Mouse (Mus musculus) stomach, postnatal 0 days (tissue): Measurements from ENCODE around the gene Auts2. TPM values are rescaled to one million over a fixed set of nuclear protein-coding genes. Genes with fewer than 3 reads are reported as not detected.

ENCODE experiments used
- ATAC-seq: fragments of 200-750 bp; cut with Nextera tagmentation; 2 replicates; pipeline ENCODE4 v1.8.0; 2017; ENCODE audit not compliant: low FRiP score, low TSS enrichment
- DNase-seq: peaks from one replicate; pipeline ENCODE4 v3.0.0-alpha.2; 2016; ENCODE audit warnings: low spot score
- H3K27ac ChIP-seq: fragments of 300-500 bp; sonication (generic); replicated peaks from 2 replicates; pipeline ENCODE4 v1.5.1; 2014; ENCODE audit warnings: mild to moderate bottlenecking, control low read depth
- H3K27me3 ChIP-seq: fragments of 300-500 bp; sonication (generic); 2 replicates; pipeline ENCODE4 v1.6.1; 2014; ENCODE audit warnings: low read length; ENCODE audit not compliant: control insufficient read depth, insufficient read depth
- H3K36me3 ChIP-seq: fragments of 300-500 bp; sonication (generic); 2 replicates; pipeline ENCODE4 v1.6.1; 2014; ENCODE audit warnings: low read length, mixed read lengths; ENCODE audit not compliant: control insufficient read depth, insufficient read depth
- H3K4me1 ChIP-seq: fragments of 300-500 bp; sonication (generic); replicated peaks from 2 replicates; pipeline ENCODE4 v1.6.1; 2014; ENCODE audit warnings: antibody characterized with exemption; ENCODE audit not compliant: control insufficient read depth, insufficient read depth
- H3K4me2 ChIP-seq: fragments of 300-500 bp; sonication (generic); replicated peaks from 2 replicates; pipeline ENCODE4 v1.6.1; 2014; ENCODE audit warnings: low read depth, mild to moderate bottlenecking, control low read depth, moderate library complexity
- H3K4me3 ChIP-seq: fragments of 300-500 bp; sonication (generic); 2 replicates; pipeline ENCODE4 v1.5.1; 2014; ENCODE audit warnings: low read depth, low read length, control low read depth
- H3K9ac ChIP-seq: fragments of 300-500 bp; sonication (generic); 2 replicates; pipeline ENCODE4 v1.6.1; 2014; ENCODE audit warnings: mild to moderate bottlenecking, low read length, control low read depth, mixed read lengths
- H3K9me3 ChIP-seq: fragments of 300-500 bp; sonication (generic); 2 replicates; pipeline ENCODE4 v1.6.1; 2016; ENCODE audit warnings: low read length; ENCODE audit not compliant: control insufficient read depth
- CTCF ChIP-seq: IDR thresholded peaks from 2 replicates; pipeline ENCODE4 v1.5.1; 2016; ENCODE audit warnings: antibody characterized with exemption, low read depth, mild to moderate bottlenecking, moderate library complexity
- EP300 ChIP-seq: optimal IDR thresholded peaks from 2 replicates; pipeline ENCODE3; 2016; ENCODE audit warnings: antibody characterized with exemption
- WGBS: fragments of 180-500 bp; shearing (Covaris S2); extraction: QIAGEN DNeasy Blood & Tissue Kit; methylation state at CpG from one replicate; pipeline ENCODE4 v1.1.7; 2014; 5-methylcytosine and 5-hydroxymethylcytosine counted together
- polyA plus RNA-seq: library from polyadenylated mRNA; unstranded; fragments of >200 nt; fragmentation: Nextera tagmentation; extraction: Ambion mirVana; gene quantifications from 2 replicates; pipeline ENCODE4 v1.2.1, GENCODE M21; 2015

Auts2 gene
- polyA plus RNA-seq, 1 experiment from 2014 or later: 7.3 TPM

DNA sequence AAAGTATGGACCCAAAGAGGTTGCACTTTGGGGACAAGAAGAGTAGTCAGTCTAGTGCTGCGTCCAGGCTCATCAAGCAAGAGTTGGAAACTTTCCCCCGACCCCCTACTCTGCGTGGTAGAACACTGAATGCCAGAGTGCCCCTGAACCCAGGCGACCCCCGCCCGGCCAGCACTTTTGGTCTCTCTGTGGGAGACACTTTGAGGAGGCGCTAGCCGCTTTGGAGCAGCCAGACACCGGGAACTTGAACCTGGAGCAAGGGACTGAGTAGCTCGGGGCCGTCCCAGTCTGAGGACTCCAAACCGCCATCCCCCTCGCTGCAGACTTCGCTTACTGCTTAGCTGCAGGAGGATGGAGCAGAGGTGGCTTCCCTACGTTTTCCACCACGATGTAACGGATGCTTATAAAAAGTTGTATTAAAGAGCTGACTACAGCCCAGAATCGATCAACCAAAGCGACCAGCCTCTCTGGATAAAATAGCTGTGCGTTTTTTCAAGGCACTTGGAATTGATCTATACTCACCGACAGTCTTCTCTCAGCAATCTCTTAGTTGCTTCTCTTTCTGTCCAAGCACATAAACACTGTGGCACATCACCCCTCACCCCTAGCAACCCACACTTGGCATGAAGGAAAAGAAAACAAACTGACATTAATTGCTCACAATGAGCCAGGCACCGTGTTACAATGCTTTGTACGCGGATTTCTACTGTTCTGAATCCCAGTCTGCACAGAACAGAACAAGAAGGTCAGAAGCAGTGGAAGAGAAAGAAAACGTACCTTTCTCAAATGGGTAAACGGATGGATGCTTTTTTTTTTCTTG lies 1.2 kb upstream of the Auts2 start:
- Histone ChIP-seq H3K27me3 (no peaks in the 10 kb centered on the region), H3K9me3 (no peaks in the 10 kb centered on the region), H3K27ac (no peak overlapping the region), H3K4me2 (peak overlapping the region; percentile 94), H3K4me1 (no peaks in the 10 kb centered on the region; the same call in 1 of the 2 replicates), H3K4me3 (peak overlapping the region; percentile 71), H3K9ac (peak overlapping the region; percentile 74; the same call in 1 of the 2 replicates), H3K36me3 (no peaks in the 10 kb centered on the region)
- ATAC-seq: no peak
- DNase-seq: no peak
- 10% methylated on average over 26 of the region's 26 CpGs for WGBS
- TF ChIP-seq CTCF (no peak), EP300 (no peak)

DNA sequence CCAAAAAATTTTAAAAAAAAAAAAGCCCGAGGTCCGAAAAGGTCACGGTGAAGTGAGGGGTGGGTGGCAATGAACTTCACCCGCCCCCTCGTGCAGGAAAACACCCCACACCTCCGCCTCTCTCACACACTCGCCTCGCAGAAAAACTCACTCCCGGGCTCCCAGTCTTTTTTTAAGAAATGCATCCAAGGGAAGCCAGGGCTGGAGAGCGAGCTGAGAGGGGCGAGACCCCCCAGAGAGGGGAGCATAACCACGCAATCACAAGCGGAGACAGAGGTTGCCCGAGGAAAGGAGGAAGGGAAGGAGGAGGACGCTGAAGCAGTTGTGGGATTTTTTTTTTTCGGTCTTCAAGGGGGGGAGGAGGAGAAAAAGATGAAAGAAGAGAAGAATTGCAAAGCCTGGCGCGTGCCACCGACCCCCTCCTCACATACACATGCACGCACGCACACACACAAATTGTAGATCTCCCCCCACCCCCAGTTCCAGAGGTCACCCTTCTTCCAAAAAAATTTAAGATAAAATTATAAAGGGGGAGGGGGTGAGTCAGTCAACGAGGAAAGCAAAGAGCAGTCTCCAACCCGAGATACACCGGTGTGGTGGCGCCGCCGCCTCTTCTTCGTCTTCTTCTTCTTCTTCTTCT lies 643 bp downstream of the Auts2 start:
- under 1% methylated on average over 28 of the region's 28 CpGs for WGBS

DNA sequence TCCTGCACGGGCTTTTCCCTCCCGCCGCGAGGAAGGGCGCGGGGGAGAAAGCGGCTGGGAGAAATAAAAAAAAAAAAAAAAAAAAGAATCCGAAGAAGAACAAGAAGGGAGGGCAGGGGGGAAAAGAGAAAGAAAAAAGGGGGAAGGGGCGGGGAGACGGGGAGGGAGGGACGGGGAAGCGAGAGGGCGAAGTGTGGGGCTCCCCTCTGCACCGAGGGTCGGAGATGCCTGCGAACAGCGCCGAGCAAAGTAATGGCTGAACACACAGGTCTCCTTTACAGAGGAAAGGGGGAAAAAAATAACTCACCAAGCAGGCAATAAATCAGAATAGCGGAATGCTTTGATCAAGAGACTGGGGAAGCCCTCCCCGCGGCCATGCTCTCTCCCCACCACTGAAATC lies 1.2 kb downstream of the Auts2 start:
- TF ChIP-seq EP300: no peak
- TF ChIP-seq CTCF: no peak
- H3K9me3 ChIP-seq: no peaks in the 10 kb centered on the region
- H3K36me3 ChIP-seq: no peaks in the 10 kb centered on the region
- H3K27me3 ChIP-seq: no peaks in the 10 kb centered on the region
- H3K9ac ChIP-seq: peak overlapping the region; percentile 74
- under 1% methylated on average over 18 of the region's 21 CpGs for WGBS
- H3K4me2 ChIP-seq: peak overlapping the region; percentile 94
- H3K27ac ChIP-seq: peak overlapping the region; percentile 76; the same call in 1 of the 2 replicates
- ATAC-seq: no peak
- H3K4me3 ChIP-seq: peak overlapping the region; percentile 71
- H3K4me1 ChIP-seq: no peaks in the 10 kb centered on the region; the same call in 1 of the 2 replicates
- peak; percentile 21 for DNase-seq

More for the DNA sequence above, 643 bp downstream of the Auts2 start:
- H3K9ac ChIP-seq: peak overlapping the region; percentile 74
- ATAC-seq: no peak
- no peak for TF ChIP-seq EP300
- TF ChIP-seq CTCF: no peak
- no peaks in the 10 kb centered on the region for H3K27me3 ChIP-seq
- H3K36me3 ChIP-seq: no peaks in the 10 kb centered on the region
- no peaks in the 10 kb centered on the region; the same call in 1 of the 2 replicates for H3K4me1 ChIP-seq
- H3K27ac ChIP-seq: peak overlapping the region; percentile 76
- H3K9me3 ChIP-seq: no peaks in the 10 kb centered on the region
- peak; percentile 14 for DNase-seq
- H3K4me3 ChIP-seq: peak overlapping the region; percentile 71
- H3K4me2 ChIP-seq: peak overlapping the region; percentile 94

DNA sequence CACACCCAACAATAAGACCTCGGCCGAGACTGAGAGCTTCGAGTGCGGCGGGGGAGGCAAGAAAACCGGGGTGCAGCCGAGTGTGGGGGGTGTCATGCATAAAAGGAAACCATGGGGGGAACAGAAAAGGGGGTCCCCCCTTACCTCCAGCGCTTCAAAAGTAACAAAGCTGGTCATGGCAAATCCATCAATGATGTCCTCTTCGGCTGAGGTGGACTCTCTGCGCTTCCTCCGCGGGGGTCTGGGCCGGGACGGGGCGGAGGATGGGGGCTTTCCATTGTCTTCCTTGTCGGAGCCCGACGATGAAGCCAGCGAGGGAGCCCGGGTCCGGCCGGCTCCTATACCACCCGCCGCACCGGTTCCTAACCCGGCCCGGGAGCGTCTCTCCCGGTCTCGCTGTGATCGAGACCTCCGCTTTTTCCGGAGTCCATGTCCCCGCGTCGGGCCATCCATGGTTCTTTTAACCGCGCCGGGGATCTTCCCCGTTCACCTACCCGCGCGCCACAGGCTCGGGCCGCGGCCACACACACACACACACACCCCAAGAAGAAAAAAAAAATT lies 1.7 kb downstream of the Auts2 start:
- no peaks in the 10 kb centered on the region for H3K27me3 ChIP-seq
- H3K36me3 ChIP-seq: no peaks in the 10 kb centered on the region
- DNase-seq (peak; percentile 33), ATAC-seq (no peak)
- TF ChIP-seq CTCF (no peak), EP300 (no peak)
- 0 out of 2 replicates have a peak overlapping the region, but pooled peaks have one; percentile 18 for H3K27ac ChIP-seq
- WGBS: under 1% methylated on average over 46 of the region's 46 CpGs
- peak overlapping the region; percentile 71 for H3K4me3 ChIP-seq
- H3K4me1 ChIP-seq: no peaks in the 10 kb centered on the region; the same call in 1 of the 2 replicates
- H3K9me3 ChIP-seq: no peaks in the 10 kb centered on the region
- H3K9ac ChIP-seq: peak overlapping the region; percentile 74
- peak overlapping the region; percentile 94 for H3K4me2 ChIP-seq

DNA sequence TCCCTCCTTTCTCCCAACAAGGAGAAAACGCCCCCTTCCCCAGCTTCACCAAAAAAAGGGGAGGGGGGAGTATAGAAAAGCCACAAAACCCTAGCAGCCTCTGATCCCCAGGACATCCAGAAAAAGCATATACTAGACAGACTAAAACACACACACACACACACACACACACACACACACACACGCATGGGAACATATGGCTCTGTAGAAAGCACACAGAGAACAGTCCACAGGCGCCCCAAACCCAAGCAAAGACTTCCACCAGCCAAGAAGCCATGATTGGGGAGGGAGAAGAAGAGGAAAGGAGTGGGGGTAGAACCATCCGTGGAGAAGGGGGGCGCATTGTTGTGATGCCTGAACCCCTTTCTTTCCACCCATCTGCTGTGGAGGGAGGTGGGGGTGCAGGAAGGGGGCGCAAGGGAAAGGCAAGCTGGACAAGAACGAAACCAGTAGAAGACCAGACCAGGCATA lies 2.3 kb downstream of the Auts2 start:
- H3K27ac ChIP-seq: 0 out of 2 replicates have a peak overlapping the region, but pooled peaks have one; percentile 18
- H3K36me3 ChIP-seq: no peaks in the 10 kb centered on the region
- 10% methylated on average over 6 of the region's 7 CpGs for WGBS
- no peaks in the 10 kb centered on the region for H3K9me3 ChIP-seq
- H3K4me1 ChIP-seq: no peaks in the 10 kb centered on the region; the same call in 1 of the 2 replicates
- TF ChIP-seq EP300 (no peak), CTCF (no peak)
- H3K4me3 ChIP-seq: peak overlapping the region; percentile 71
- ATAC-seq: no peak
- peak overlapping the region; percentile 94 for H3K4me2 ChIP-seq
- H3K9ac ChIP-seq: peak overlapping the region; percentile 74
- H3K27me3 ChIP-seq: no peaks in the 10 kb centered on the region
- DNase-seq: peak; percentile 27
